Mouse (Mus musculus): ENCODE measurements at regions not wholly inside any gene's neighbourhood (a gene's known extent, or its start where the extent isn't known, plus 50 kb on each side); places are given as distances from the start of the nearest gene placed in this dataset.

- no peak overlapping the region for H3K27ac ChIP-seq (ENCODE audit: insufficient read depth, low read length)
- peaks cover 2% of the 10 kb centered on the region for H3K4me1 ChIP-seq (ENCODE audit: control insufficient read depth, insufficient read depth, low read length)
- TF ChIP-seq EP300 (IDR thresholded peaks at IDR 0.05; ENCODE audit: insufficient read depth, low read depth, low read length) (no peak), CTCF (IDR thresholded peaks at IDR 0.05; ENCODE audit: low read depth, low read length) (no peak), POLR2A (IDR thresholded peaks at IDR 0.05; ENCODE audit: insufficient read depth, low read length) (no peak)
- no peaks in the 10 kb centered on the region for H3K27me3 ChIP-seq (ENCODE audit: control insufficient read depth, insufficient read depth, low read length, poor library complexity, severe bottlenecking)
- no peak overlapping the region for H3K9ac ChIP-seq (ENCODE audit: low read depth, poor library complexity, severe bottlenecking)
- H3K9me3 ChIP-seq (replicated peaks; ENCODE audit: control insufficient read depth, insufficient read depth, low read length, poor library complexity, severe bottlenecking): no peaks in the 10 kb centered on the region
- H3K4me3 ChIP-seq (ENCODE audit: low read depth, low read length): no peak overlapping the region
- no peaks in the 10 kb centered on the region for H3K36me3 ChIP-seq (ENCODE audit: control insufficient read depth, insufficient read depth, low read length, poor library complexity, severe bottlenecking)
These were observed 77.6 kb upstream of the Lgalsl start for GRCm38 (mm10) chr11:20908471-20908870.

GRCm38 (mm10) chr11:20913042-20913441 is 82.2 kb upstream of the Lgalsl start:
- Histone ChIP-seq H3K9me3 (replicated peaks; ENCODE audit: control insufficient read depth, insufficient read depth, low read length, poor library complexity, severe bottlenecking) (no peaks in the 10 kb centered on the region), H3K4me3 (ENCODE audit: low read depth, low read length) (no peak overlapping the region), H3K27ac (ENCODE audit: insufficient read depth, low read length) (no peak overlapping the region), H3K9ac (ENCODE audit: low read depth, poor library complexity, severe bottlenecking) (no peak overlapping the region), H3K4me1 (ENCODE audit: control insufficient read depth, insufficient read depth, low read length) (peaks cover 2% of the 10 kb centered on the region), H3K36me3 (ENCODE audit: control insufficient read depth, insufficient read depth, low read length, poor library complexity, severe bottlenecking) (no peaks in the 10 kb centered on the region), H3K27me3 (ENCODE audit: control insufficient read depth, insufficient read depth, low read length, poor library complexity, severe bottlenecking) (no peaks in the 10 kb centered on the region)
- no peak for TF ChIP-seq CTCF (IDR thresholded peaks at IDR 0.05; ENCODE audit: low read depth, low read length)
- TF ChIP-seq EP300 (IDR thresholded peaks at IDR 0.05; ENCODE audit: insufficient read depth, low read depth, low read length): no peak
- no peak for TF ChIP-seq POLR2A (IDR thresholded peaks at IDR 0.05; ENCODE audit: insufficient read depth, low read length)

- Histone ChIP-seq H3K9me3 (replicated peaks; ENCODE audit: control insufficient read depth, insufficient read depth, low read length, poor library complexity, severe bottlenecking) (no peaks in the 10 kb centered on the region), H3K4me1 (ENCODE audit: control insufficient read depth, insufficient read depth, low read length) (peaks cover 2% of the 10 kb centered on the region), H3K4me3 (ENCODE audit: low read depth, low read length) (no peak overlapping the region), H3K27me3 (ENCODE audit: control insufficient read depth, insufficient read depth, low read length, poor library complexity, severe bottlenecking) (no peaks in the 10 kb centered on the region), H3K27ac (ENCODE audit: insufficient read depth, low read length) (no peak overlapping the region), H3K9ac (ENCODE audit: low read depth, poor library complexity, severe bottlenecking) (no peak overlapping the region), H3K36me3 (ENCODE audit: control insufficient read depth, insufficient read depth, low read length, poor library complexity, severe bottlenecking) (no peaks in the 10 kb centered on the region)
- peak; percentile 92 for TF ChIP-seq CTCF (IDR thresholded peaks at IDR 0.05; ENCODE audit: low read depth, low read length)
- TF ChIP-seq POLR2A (IDR thresholded peaks at IDR 0.05; ENCODE audit: insufficient read depth, low read length): no peak
These were observed 82.9 kb upstream of the Lgalsl start for GRCm38 (mm10) chr11:20913598-20914296.

- Histone ChIP-seq H3K4me1 (ENCODE audit: control insufficient read depth, insufficient read depth, low read length) (peaks cover under 1% of the 10 kb centered on the region), H3K27me3 (ENCODE audit: control insufficient read depth, insufficient read depth, low read length, poor library complexity, severe bottlenecking) (no peaks in the 10 kb centered on the region), H3K9ac (ENCODE audit: low read depth, poor library complexity, severe bottlenecking) (no peak overlapping the region), H3K4me3 (ENCODE audit: low read depth, low read length) (no peak overlapping the region), H3K27ac (ENCODE audit: insufficient read depth, low read length) (no peak overlapping the region), H3K9me3 (replicated peaks; ENCODE audit: control insufficient read depth, insufficient read depth, low read length, poor library complexity, severe bottlenecking) (no peaks in the 10 kb centered on the region), H3K36me3 (ENCODE audit: control insufficient read depth, insufficient read depth, low read length, poor library complexity, severe bottlenecking) (no peaks in the 10 kb centered on the region)
- no peak for TF ChIP-seq CTCF (IDR thresholded peaks at IDR 0.05; ENCODE audit: low read depth, low read length)
- TF ChIP-seq EP300 (IDR thresholded peaks at IDR 0.05; ENCODE audit: insufficient read depth, low read depth, low read length): no peak
- no peak for TF ChIP-seq POLR2A (IDR thresholded peaks at IDR 0.05; ENCODE audit: insufficient read depth, low read length)
These were observed 83.6 kb upstream of the Lgalsl start for GRCm38 (mm10) chr11:20914297-20914997.

GRCm38 (mm10) chr11:20915182-20915602 is 84.3 kb upstream of the Lgalsl start:
- Histone ChIP-seq H3K4me3 (ENCODE audit: low read depth, low read length) (no peak overlapping the region), H3K9me3 (replicated peaks; ENCODE audit: control insufficient read depth, insufficient read depth, low read length, poor library complexity, severe bottlenecking) (no peaks in the 10 kb centered on the region), H3K36me3 (ENCODE audit: control insufficient read depth, insufficient read depth, low read length, poor library complexity, severe bottlenecking) (no peaks in the 10 kb centered on the region), H3K4me1 (ENCODE audit: control insufficient read depth, insufficient read depth, low read length) (no peaks in the 10 kb centered on the region), H3K27ac (ENCODE audit: insufficient read depth, low read length) (no peak overlapping the region), H3K9ac (ENCODE audit: low read depth, poor library complexity, severe bottlenecking) (no peak overlapping the region), H3K27me3 (ENCODE audit: control insufficient read depth, insufficient read depth, low read length, poor library complexity, severe bottlenecking) (no peaks in the 10 kb centered on the region)
- TF ChIP-seq POLR2A (IDR thresholded peaks at IDR 0.05; ENCODE audit: insufficient read depth, low read length): no peak
- TF ChIP-seq EP300 (IDR thresholded peaks at IDR 0.05; ENCODE audit: insufficient read depth, low read depth, low read length): no peak
- TF ChIP-seq CTCF (IDR thresholded peaks at IDR 0.05; ENCODE audit: low read depth, low read length): no peak

Measured in ES-Bruce4 (cell line).